11 mouse cellular contexts compared by ENCODE assay signal in the genomic region with DNA sequence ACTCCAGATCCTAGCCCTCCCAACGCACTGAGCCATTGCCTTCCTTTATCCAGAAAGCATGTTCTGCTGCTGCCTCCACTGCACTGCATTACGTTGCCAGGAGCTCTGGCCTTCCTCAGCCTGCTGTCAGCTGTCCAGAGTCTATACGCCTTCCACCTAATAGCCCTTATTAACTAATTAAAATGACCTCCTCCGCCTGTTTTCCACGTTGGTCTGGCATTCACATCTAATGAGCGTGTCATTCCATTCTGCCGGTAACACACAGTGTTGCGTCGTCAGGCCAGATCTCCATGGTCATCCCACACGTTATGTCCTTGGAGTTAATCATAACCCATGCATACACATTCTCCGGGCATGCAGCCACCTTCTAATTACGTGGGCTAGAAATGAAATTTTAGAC. TPM values are rescaled to one million over a fixed set of nuclear protein-coding genes. Genes with fewer than 3 reads are reported as not detected.
DNase-seq lines count a peak whose midpoint lies in the region; ATAC-seq and TF ChIP-seq lines count a peak whose summit lies in the region.
"Had no signal": no experiment of that assay in that cellular context is flagged by ENCODE, and none has a peak within 500 bp of the region (broad histone marks: within the 10 kb centered on the region; RNA-seq: fewer than 3 reads in every experiment).

No protein-coding gene starts in this region.

- peak; percentile 54 to 68 for DNase-seq in cerebellum, postnatal 14 days
- no peak for DNase-seq in cerebellum, adult 9-10 months
- peak; percentile 39 for DNase-seq in ovary, postnatal 36 days (ENCODE audit: low spot score)
- no peak for DNase-seq in ovary, postnatal 10 days (ENCODE audit: low spot score)
- peak; percentile 25 for DNase-seq in stomach, postnatal 0 days (ENCODE audit: low spot score)
- DNase-seq in layer of hippocampus, postnatal 10 days (ENCODE audit: low spot score in 2 of 2): no peak
- no peak for DNase-seq in heart, postnatal 14 days
- DNase-seq: gastrocnemius, postnatal 25 days had no signal

- peaks cover 12% of the 10 kb centered on the region; the same call in 1 of the 2 replicates for H3K4me1 ChIP-seq in kidney, embryonic 16.5 days (ENCODE audit: insufficient read depth, low read length)
- H3K4me1 ChIP-seq in stomach, postnatal 0 days (replicated peaks; ENCODE audit: control insufficient read depth, insufficient read depth): no peaks in the 10 kb centered on the region

- TF ChIP-seq CTCF in stomach, postnatal 0 days (IDR thresholded peaks at IDR 0.05; ENCODE audit: low read depth): no peak

- no peaks in the 10 kb centered on the region for H3K9me3 ChIP-seq in kidney, embryonic 16.5 days (ENCODE audit: low read length)
- no peaks in the 10 kb centered on the region for H3K9me3 ChIP-seq in stomach, postnatal 0 days (ENCODE audit: control insufficient read depth, low read length)
- H3K9me3 ChIP-seq: lung, embryonic 15.5 days had no signal

- no peaks in the 10 kb centered on the region for H3K27me3 ChIP-seq in kidney, embryonic 16.5 days (ENCODE audit: insufficient read depth, low read length)
- H3K27me3 ChIP-seq in stomach, postnatal 0 days (ENCODE audit: control insufficient read depth, insufficient read depth, low read length): no peaks in the 10 kb centered on the region
- H3K27me3 ChIP-seq: lung, embryonic 15.5 days had no signal

- H3K36me3 ChIP-seq in kidney, embryonic 16.5 days (ENCODE audit: insufficient read depth, low read length): no peaks in the 10 kb centered on the region
- H3K36me3 ChIP-seq in stomach, postnatal 0 days (ENCODE audit: control insufficient read depth, insufficient read depth, low read length): no peaks in the 10 kb centered on the region
- H3K36me3 ChIP-seq: lung, embryonic 15.5 days had no signal

- ATAC-seq in kidney, embryonic 16.5 days (ENCODE audit: low FRiP score, low TSS enrichment): peak; percentile 81
- ATAC-seq in stomach, postnatal 0 days (ENCODE audit: low FRiP score, low TSS enrichment): peak; percentile 69
- ATAC-seq: inflammation-experienced regulatory T-cells, adult 6 months had no signal

- H3K4me2 ChIP-seq in kidney, embryonic 16.5 days (replicated peaks; ENCODE audit: low read depth, low read length): no peak overlapping the region
- no peak overlapping the region; the same call in 1 of the 2 replicates for H3K4me2 ChIP-seq in stomach, postnatal 0 days (replicated peaks; ENCODE audit: low read depth)
- H3K4me2 ChIP-seq: lung, embryonic 15.5 days had no signal

- WGBS in kidney, embryonic 16.5 days: 32% methylated on average over 12 of the region's 12 CpGs
- WGBS in stomach, postnatal 0 days: 49% methylated on average over 12 of the region's 12 CpGs

- no peak for TF ChIP-seq EP300 in stomach, postnatal 0 days (optimal IDR thresholded peaks at IDR 0.05)

- intact Hi-C loops in heart, postnatal 14 days (cut with DNase I): no loop called here

- no peak overlapping the region for H3K9ac ChIP-seq in kidney, embryonic 16.5 days (replicated peaks; ENCODE audit: low read length)
- no peak overlapping the region for H3K9ac ChIP-seq in stomach, postnatal 0 days (ENCODE audit: low read length)
- H3K9ac ChIP-seq: lung, embryonic 15.5 days had no signal

- peak overlapping the region; percentile 31; the same call in 1 of the 2 replicates for H3K27ac ChIP-seq in kidney, embryonic 16.5 days (ENCODE audit: low read length)
- H3K27ac ChIP-seq in stomach, postnatal 0 days (replicated peaks): no peak overlapping the region; the same call in 1 of the 2 replicates
- H3K27ac ChIP-seq: lung, embryonic 15.5 days had no signal

- H3K4me3 ChIP-seq in kidney, embryonic 16.5 days (ENCODE audit: low read length): no peak overlapping the region
- H3K4me3 ChIP-seq in stomach, postnatal 0 days (ENCODE audit: low read depth, low read length): no peak overlapping the region
- H3K4me3 ChIP-seq: lung, embryonic 15.5 days had no signal

RNA-seq across cellular contexts. Expression of a gene that starts 56.7 kb away (rescaled TPM):
- 93.2 and 94.5 TPM in 2 replicates for polyA plus RNA-seq in kidney, embryonic 16.5 days (2015; fragmentation: Nextera tagmentation; extraction: Ambion mirVana)
- 39.4 and 39.5 TPM in 2 replicates for polyA plus RNA-seq in stomach, postnatal 0 days (2015; fragmentation: Nextera tagmentation; extraction: Ambion mirVana)
- 10 to 100 TPM; 34.0 to 35.7 TPM for total RNA-seq in layer of hippocampus, postnatal 10 days (2021)
- total RNA-seq in heart, postnatal 14 days (2021): 10 to 100 TPM; 17.9 to 18.8 TPM

Comparison
In these comparisons a context has a peak if more than half of its experiments do, and no peak if none do; other contexts are left out.
1. DNase-seq: peak in cerebellum, postnatal 14 days (2 of 2), ovary, postnatal 36 days (single experiment) and stomach, postnatal 0 days (single experiment); none in cerebellum, adult 9-10 months (single experiment), ovary, postnatal 10 days (single experiment), layer of hippocampus, postnatal 10 days (0 of 2) and heart, postnatal 14 days (0 of 2).